Comparison of ENCODE assay signal across 8 mouse cellular contexts in the genomic region with DNA sequence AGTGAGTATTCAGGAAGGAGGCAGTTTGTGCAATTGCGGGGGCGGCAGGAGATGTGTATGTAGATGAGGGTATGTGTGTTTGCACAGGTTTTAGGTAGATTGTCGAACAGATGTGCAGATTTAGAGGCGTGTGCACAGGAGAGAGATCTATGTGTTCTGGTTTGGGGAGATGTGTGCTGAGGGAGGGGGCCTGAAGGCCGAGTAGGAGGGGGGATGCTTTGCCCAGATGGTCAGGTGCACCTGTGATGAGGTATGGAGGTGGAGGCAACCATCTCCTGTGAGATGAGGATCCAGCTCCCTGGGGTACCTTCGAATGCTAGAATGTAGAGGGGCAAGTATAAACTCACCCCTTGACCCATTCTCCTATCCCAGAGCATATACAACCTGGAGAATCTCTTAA. TPM values are rescaled to one million over a fixed set of nuclear protein-coding genes. Genes with fewer than 3 reads are reported as not detected.
A peak's percentile ranks its signal among the peaks of the same experiment; 100 is the strongest.
DNase-seq lines count a peak whose midpoint lies in the region; ATAC-seq and TF ChIP-seq lines count a peak whose summit lies in the region.

No protein-coding gene starts in this region.

- H3K4me3 ChIP-seq in lung, embryonic 14.5 days (ENCODE audit: low read depth, low read length), result peak overlapping the region; percentile 64
- H3K4me3 ChIP-seq in intestine, postnatal 0 days (ENCODE audit: low read depth, low read length), result peak overlapping the region; percentile 63
- H3K4me3 ChIP-seq in neural tube, embryonic 15.5 days (replicated peaks), result peak overlapping the region; percentile 64

- H3K27ac ChIP-seq in lung, embryonic 14.5 days (ENCODE audit: low read depth), result no peak overlapping the region
- no peak overlapping the region for H3K27ac ChIP-seq in intestine, postnatal 0 days (ENCODE audit: low read depth, low read length)
- peak overlapping the region; percentile 98 for H3K27ac ChIP-seq in neural tube, embryonic 15.5 days (replicated peaks)

- DNase-seq in lung, embryonic 14.5 days, result no peak
- DNase-seq in lung, postnatal 36 days, result no peak
- DNase-seq in adrenal gland, adult 18-20 months (ENCODE audit: low spot score in 2 of 2), result no peak
- DNase-seq in urinary bladder, postnatal 4 days (ENCODE audit: low spot score in 2 of 2), result no peak
- no peak for DNase-seq in adrenal gland, adult 2 months

- H3K36me3 ChIP-seq in lung, embryonic 14.5 days (ENCODE audit: insufficient read depth), result 0 out of 2 replicates have a peak, but pooled peaks cover 5% of the 10 kb centered on the region
- H3K36me3 ChIP-seq in intestine, postnatal 0 days (ENCODE audit: control insufficient read depth, insufficient read depth), result no peaks in the 10 kb centered on the region; the same call in 1 of the 2 replicates
- H3K36me3 ChIP-seq in neural tube, embryonic 15.5 days, result no peaks in the 10 kb centered on the region

- peak overlapping the region; percentile 49 for H3K9ac ChIP-seq in lung, embryonic 14.5 days
- peak overlapping the region; percentile 19; the same call in 1 of the 2 replicates for H3K9ac ChIP-seq in intestine, postnatal 0 days (ENCODE audit: low read depth, low read length)
- peak overlapping the region; percentile 69 for H3K9ac ChIP-seq in neural tube, embryonic 15.5 days (replicated peaks)

- 9% methylated on average over 6 of the region's 6 CpGs for WGBS in lung, embryonic 14.5 days
- 9% methylated on average over 6 of the region's 6 CpGs for WGBS in intestine, postnatal 0 days
- 14% methylated on average over 6 of the region's 6 CpGs for WGBS in neural tube, embryonic 15.5 days

- H3K27me3 ChIP-seq in lung, embryonic 14.5 days (ENCODE audit: insufficient read depth, low read length), result no peaks in the 10 kb centered on the region
- H3K27me3 ChIP-seq in intestine, postnatal 0 days (replicated peaks; ENCODE audit: control insufficient read depth, insufficient read depth, low read length), result no peaks in the 10 kb centered on the region
- H3K27me3 ChIP-seq in neural tube, embryonic 15.5 days (replicated peaks), result no peaks in the 10 kb centered on the region

- no peak for TF ChIP-seq CTCF in lung, embryonic 14.5 days (IDR thresholded peaks at IDR 0.05; ENCODE audit: low read depth)
- no peak for TF ChIP-seq CTCF in intestine, postnatal 0 days (IDR thresholded peaks at IDR 0.05; ENCODE audit: low read depth)

- peak overlapping the region; percentile 84 for H3K4me2 ChIP-seq in lung, embryonic 14.5 days
- H3K4me2 ChIP-seq in intestine, postnatal 0 days (replicated peaks; ENCODE audit: low read depth), result peak overlapping the region; percentile 80
- H3K4me2 ChIP-seq in neural tube, embryonic 15.5 days, result peak overlapping the region; percentile 94

- 0 out of 2 replicates have a peak, but pooled peaks cover 6% of the 10 kb centered on the region for H3K4me1 ChIP-seq in lung, embryonic 14.5 days (ENCODE audit: insufficient read depth)
- H3K4me1 ChIP-seq in intestine, postnatal 0 days (replicated peaks; ENCODE audit: control insufficient read depth, insufficient read depth, low read length), result 0 out of 2 replicates have a peak, but pooled peaks cover 4% of the 10 kb centered on the region
- H3K4me1 ChIP-seq in neural tube, embryonic 15.5 days, result peaks cover 58% of the 10 kb centered on the region

- ATAC-seq in lung, embryonic 14.5 days (ENCODE audit: insufficient read depth), result peak; percentile 25; the same call in 1 of the 2 replicates
- peak; percentile 30 for ATAC-seq in erythroblast, adult 5-6 weeks (replicated peaks; ENCODE audit: low FRiP score, poor library complexity, severe bottlenecking)
- ATAC-seq in intestine, postnatal 0 days, result no peak
- ATAC-seq in neural tube, embryonic 15.5 days (ENCODE audit: low FRiP score), result peak; percentile 25

- H3K9me3 ChIP-seq in lung, embryonic 14.5 days (ENCODE audit: low read depth, low read length), result no peaks in the 10 kb centered on the region
- H3K9me3 ChIP-seq in intestine, postnatal 0 days (ENCODE audit: control insufficient read depth), result no peaks in the 10 kb centered on the region
- H3K9me3 ChIP-seq in neural tube, embryonic 15.5 days (replicated peaks), result no peaks in the 10 kb centered on the region

RNA-seq across cellular contexts. Expression of a gene that starts 7.5 kb away (rescaled TPM):
- polyA plus RNA-seq in lung, embryonic 14.5 days (2014; fragmentation: Nextera tagmentation; extraction: Ambion mirVana), result 44.2 and 45.3 TPM in 2 replicates
- total RNA-seq in erythroblast, adult 5-6 weeks (2015; ENCODE audit: low replicate concordance), result 2.1 and 6.7 TPM in 2 replicates
- 0.84 and 5.2 TPM in 2 replicates for total RNA-seq in erythroblast, adult 5-6 weeks (2017; ENCODE audit: low replicate concordance)
- 30.4 and 31.2 TPM in 2 replicates for polyA plus RNA-seq in intestine, postnatal 0 days (2015; fragmentation: Nextera tagmentation; extraction: Ambion mirVana)
- 49.8 and 53.8 TPM in 2 replicates for polyA plus RNA-seq in neural tube, embryonic 15.5 days (2015; fragmentation: Nextera tagmentation; extraction: Ambion mirVana)
- total RNA-seq in adrenal gland, adult 18-20 months (2021), result 1,000 to 10,000 TPM in 1 of 2 experiments, 100 to 1,000 TPM in 1; 730 to 1,067 TPM
- total RNA-seq in adrenal gland, adult 2 months (2021), result 100 to 1,000 TPM; 689 to 950 TPM
- 917 and 1,241 TPM in 2 replicates for polyA plus RNA-seq in adrenal gland, adult 2 months (2012; rRNA removed)

RNA-seq across cellular contexts. Expression of a gene that starts 7.8 kb away (rescaled TPM):
- 6.7 and 9.5 TPM in 2 replicates for polyA plus RNA-seq in lung, embryonic 14.5 days (2014; fragmentation: Nextera tagmentation; extraction: Ambion mirVana)
- 0.77 TPM in 1 of 2 replicates, not detected in the other for total RNA-seq in erythroblast, adult 5-6 weeks (2015; ENCODE audit: low replicate concordance)
- total RNA-seq in erythroblast, adult 5-6 weeks (2017; ENCODE audit: low replicate concordance), result 0.98 and 1.3 TPM in 2 replicates
- 24.8 and 26.4 TPM in 2 replicates for polyA plus RNA-seq in intestine, postnatal 0 days (2015; fragmentation: Nextera tagmentation; extraction: Ambion mirVana)
- 5.5 and 7.7 TPM in 2 replicates for polyA plus RNA-seq in neural tube, embryonic 15.5 days (2015; fragmentation: Nextera tagmentation; extraction: Ambion mirVana)
- 10 to 100 TPM; 10.4 to 14.4 TPM for total RNA-seq in adrenal gland, adult 18-20 months (2021)
- total RNA-seq in adrenal gland, adult 2 months (2021), result 10 to 100 TPM in 1 of 2 experiments, 1 to 10 TPM in 1; 7.8 to 11.6 TPM
- polyA plus RNA-seq in adrenal gland, adult 2 months (2012; rRNA removed), result 9.0 and 9.1 TPM in 2 replicates

RNA-seq across cellular contexts. Expression of a gene that starts 36.2 kb away (rescaled TPM):
- polyA plus RNA-seq in lung, embryonic 14.5 days (2014; fragmentation: Nextera tagmentation; extraction: Ambion mirVana), result not detected in 2 replicates
- not detected in 2 replicates for total RNA-seq in erythroblast, adult 5-6 weeks (2015; ENCODE audit: low replicate concordance)
- not detected in 2 replicates for total RNA-seq in erythroblast, adult 5-6 weeks (2017; ENCODE audit: low replicate concordance)
- not detected in 2 replicates for polyA plus RNA-seq in intestine, postnatal 0 days (2015; fragmentation: Nextera tagmentation; extraction: Ambion mirVana)
- polyA plus RNA-seq in neural tube, embryonic 15.5 days (2015; fragmentation: Nextera tagmentation; extraction: Ambion mirVana), result not detected in 2 replicates
- not detected for total RNA-seq in adrenal gland, adult 18-20 months (2021)
- total RNA-seq in adrenal gland, adult 2 months (2021), result not detected
- not detected in 2 replicates for polyA plus RNA-seq in adrenal gland, adult 2 months (2012; rRNA removed)

RNA-seq across cellular contexts. Expression of a gene that starts 46.1 kb away (rescaled TPM):
- 1.5 and 1.9 TPM in 2 replicates for polyA plus RNA-seq in lung, embryonic 14.5 days (2014; fragmentation: Nextera tagmentation; extraction: Ambion mirVana)
- not detected in 2 replicates for total RNA-seq in erythroblast, adult 5-6 weeks (2015; ENCODE audit: low replicate concordance)
- total RNA-seq in erythroblast, adult 5-6 weeks (2017; ENCODE audit: low replicate concordance), result not detected in 2 replicates
- polyA plus RNA-seq in intestine, postnatal 0 days (2015; fragmentation: Nextera tagmentation; extraction: Ambion mirVana), result 1.0 and 1.5 TPM in 2 replicates
- polyA plus RNA-seq in neural tube, embryonic 15.5 days (2015; fragmentation: Nextera tagmentation; extraction: Ambion mirVana), result 7.9 and 9.6 TPM in 2 replicates
- 1 to 10 TPM; 2.3 to 2.9 TPM for total RNA-seq in adrenal gland, adult 18-20 months (2021)
- 1 to 10 TPM; 1.7 to 3.2 TPM for total RNA-seq in adrenal gland, adult 2 months (2021)
- polyA plus RNA-seq in adrenal gland, adult 2 months (2012; rRNA removed), result 2.5 and 3.9 TPM in 2 replicates

Comparison
In these comparisons a context has a peak if more than half of its experiments do, and no peak if none do; other contexts are left out.
1. H3K9ac ChIP-seq: peak in every context shown above with its lines; median percentile 69 in neural tube, embryonic 15.5 days; 49 in lung, embryonic 14.5 days; 19 in intestine, postnatal 0 days.
2. RNA of a gene that starts 7.5 kb away (polyA plus RNA-seq): 917 to 1,241 TPM in adrenal gland, adult 2 months; 49.8 to 53.8 TPM in neural tube, embryonic 15.5 days, 44.2 to 45.3 TPM in lung, embryonic 14.5 days and 30.4 to 31.2 TPM in intestine, postnatal 0 days; every median in the first group is over 10 times any median in the second.
3. Peak in every context shown above with its lines, with median percentiles within 50 percentile points of each other: H3K4me2 ChIP-seq and H3K4me3 ChIP-seq.